Mouse (Mus musculus): ENCODE data around the gene Akap5. TPM values are rescaled to one million over a fixed set of nuclear protein-coding genes. Genes with fewer than 3 reads are reported as not detected.

The Akap5 gene
- total RNA-seq, 2 experiments from 2014 or later: 0.38 TPM; not detected in 1

GRCm38 (mm10) chr12:76308436-76308835, 16.3 kb upstream of the Akap5 start:
- ATAC-seq (replicated peaks; ENCODE audit: low FRiP score, poor library complexity, severe bottlenecking): no peak

GRCm38 (mm10) chr12:76310007-76310406, 14.7 kb upstream of the Akap5 start:
- ATAC-seq (replicated peaks; ENCODE audit: low FRiP score, poor library complexity, severe bottlenecking): no peak

GRCm38 (mm10) chr12:76310633-76311032, 14.1 kb upstream of the Akap5 start:
- no peak for ATAC-seq (replicated peaks; ENCODE audit: low FRiP score, poor library complexity, severe bottlenecking)

GRCm38 (mm10) chr12:76311227-76311626, 13.5 kb upstream of the Akap5 start:
- no peak for ATAC-seq (replicated peaks; ENCODE audit: low FRiP score, poor library complexity, severe bottlenecking)

- no peak for ATAC-seq (replicated peaks; ENCODE audit: low FRiP score, poor library complexity, severe bottlenecking)
Observed at GRCm38 (mm10) chr12:76311951-76312350, 12.7 kb upstream of the Akap5 start.

GRCm38 (mm10) chr12:76318282-76319212, 6.1 kb upstream of the Akap5 start:
- ATAC-seq (replicated peaks; ENCODE audit: low FRiP score, poor library complexity, severe bottlenecking): peak; percentile 85

GRCm38 (mm10) chr12:76326437-76327220, 1.9 kb downstream of the Akap5 start:
- ATAC-seq (replicated peaks; ENCODE audit: low FRiP score, poor library complexity, severe bottlenecking): no peak

GRCm38 (mm10) chr12:76328567-76329354, 4.1 kb downstream of the Akap5 start:
- no peak for ATAC-seq (replicated peaks; ENCODE audit: low FRiP score, poor library complexity, severe bottlenecking)

- ATAC-seq (replicated peaks; ENCODE audit: low FRiP score, poor library complexity, severe bottlenecking): no peak
Observed at GRCm38 (mm10) chr12:76333688-76334087, 9.0 kb downstream of the Akap5 start.

GRCm38 (mm10) chr12:76335641-76336040, 10.9 kb downstream of the Akap5 start:
- ATAC-seq (replicated peaks; ENCODE audit: low FRiP score, poor library complexity, severe bottlenecking): no peak

- no peak; the same call in 1 of the 2 replicates for ATAC-seq (replicated peaks; ENCODE audit: low FRiP score, poor library complexity, severe bottlenecking)
Observed at GRCm38 (mm10) chr12:76336111-76336965, 11.6 kb downstream of the Akap5 start.

GRCm38 (mm10) chr12:76341080-76341479, 16.4 kb downstream of the Akap5 start:
- ATAC-seq (replicated peaks; ENCODE audit: low FRiP score, poor library complexity, severe bottlenecking): 0 out of 2 replicates have a peak, but pooled peaks have one; percentile 45

- no peak for ATAC-seq (replicated peaks; ENCODE audit: low FRiP score, poor library complexity, severe bottlenecking)
Observed at GRCm38 (mm10) chr12:76345759-76346455, 21.2 kb downstream of the Akap5 start.

- no peak for ATAC-seq (replicated peaks; ENCODE audit: low FRiP score, poor library complexity, severe bottlenecking)
Observed at GRCm38 (mm10) chr12:76349680-76350220, 25.1 kb downstream of the Akap5 start.

GRCm38 (mm10) chr12:76360868-76361267, 36.2 kb downstream of the Akap5 start:
- no peak for ATAC-seq (replicated peaks; ENCODE audit: low FRiP score, poor library complexity, severe bottlenecking)

GRCm38 (mm10) chr12:76361405-76362302, 37.0 kb downstream of the Akap5 start:
- peak; percentile 73 for ATAC-seq (replicated peaks; ENCODE audit: low FRiP score, poor library complexity, severe bottlenecking)

GRCm38 (mm10) chr12:76362303-76362676, 37.6 kb downstream of the Akap5 start:
- peak; percentile 55 for ATAC-seq (replicated peaks; ENCODE audit: low FRiP score, poor library complexity, severe bottlenecking)

Measured in erythroblast, adult 5-6 weeks (primary cell).